Mouse (Mus musculus) lung, postnatal 14 days (tissue): ENCODE results near the gene Safb.
A peak's percentile ranks its signal among the peaks of the same experiment; 100 is the strongest.
"Not testable (repeated sequence)": the region's sequence is repeated elsewhere in the genome, so short reads cannot be mapped to it uniquely, and the experiment has no call there.

Experiments
- DNase-seq: peaks from one replicate; pipeline ENCODE4 v3.0.0; 2021

The Safb gene

GRCm38 (mm10) chr17:56611861-56612564 lies 27.4 kb downstream of the Safb start:
- DNase-seq: peak; percentile 55

DNA sequence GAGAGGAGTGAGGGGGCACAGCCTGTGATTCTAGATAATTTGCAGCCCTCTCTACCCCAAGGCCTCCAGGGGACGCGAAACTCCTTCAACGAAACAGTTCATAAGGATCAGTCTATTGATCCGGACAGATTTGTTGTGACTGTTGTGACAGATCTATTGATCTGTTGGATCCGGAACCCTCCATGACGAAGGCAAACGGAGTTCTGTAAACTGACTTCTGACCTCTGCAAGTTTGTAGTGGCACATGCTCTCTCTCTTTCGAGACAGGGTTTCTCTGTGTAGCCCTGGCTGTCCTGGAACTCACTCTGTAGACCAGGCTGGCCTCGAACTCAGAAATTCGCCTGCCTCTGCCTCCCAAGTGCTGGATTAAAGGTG lies 27.9 kb downstream of the Safb start:
- not testable (repeated sequence) for DNase-seq

DNA sequence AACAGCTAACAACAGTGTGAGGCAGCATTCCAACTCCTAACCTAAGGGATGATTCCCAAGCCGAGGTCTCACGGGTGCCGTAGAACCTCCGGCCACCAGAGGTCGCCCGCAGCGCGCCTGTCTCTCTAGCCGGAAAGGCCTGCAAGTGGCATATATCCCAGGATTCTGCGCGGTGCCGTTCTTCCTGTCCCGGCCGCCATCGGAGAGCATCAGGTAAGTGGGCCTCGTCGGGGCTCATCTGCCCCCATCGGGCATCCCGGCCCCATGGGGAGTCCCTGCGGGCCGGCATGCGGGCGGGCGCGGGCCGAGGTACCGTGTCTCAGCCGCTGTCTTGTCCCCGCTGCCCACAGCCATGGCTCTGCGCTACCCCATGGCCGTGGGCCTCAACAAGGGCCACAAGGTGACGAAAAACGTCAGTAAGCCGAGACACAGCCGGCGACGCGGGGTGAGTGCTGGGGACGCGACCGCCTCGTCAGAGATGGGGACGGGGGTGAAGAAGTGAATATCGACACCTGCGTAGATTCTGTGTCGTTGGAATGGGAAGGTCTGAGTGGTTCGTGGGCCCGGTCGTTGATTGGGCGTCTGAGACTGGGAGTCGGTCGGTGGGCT lies 28.7 kb downstream of the Safb start, which contains the start of gene Rpl36:
Gene Rpl36 (plus strand): TSS at position 181 of the 609 bp plus-strand sequence.
- DNase-seq: peak; percentile 96

DNA sequence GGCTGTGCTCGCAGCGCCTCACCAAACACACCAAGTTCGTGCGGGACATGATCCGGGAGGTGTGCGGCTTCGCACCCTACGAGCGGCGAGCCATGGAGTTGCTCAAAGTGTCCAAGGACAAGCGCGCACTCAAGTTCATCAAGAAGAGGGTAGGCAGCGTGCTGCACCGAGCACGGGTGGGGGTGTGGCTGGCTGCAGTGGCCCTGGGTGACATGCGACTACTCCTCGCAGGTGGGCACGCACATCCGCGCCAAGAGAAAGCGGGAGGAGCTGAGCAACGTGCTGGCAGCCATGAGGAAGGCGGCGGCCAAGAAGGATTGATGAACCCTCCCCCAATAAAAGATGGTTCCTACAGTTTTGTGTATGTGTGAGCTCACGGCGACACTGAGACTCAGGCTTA lies 29.3 kb downstream of the Safb start:
- not testable (repeated sequence) for DNase-seq

GRCm38 (mm10) chr17:56614391-56615135 lies 29.9 kb downstream of the Safb start:
- no peak for DNase-seq

DNA sequence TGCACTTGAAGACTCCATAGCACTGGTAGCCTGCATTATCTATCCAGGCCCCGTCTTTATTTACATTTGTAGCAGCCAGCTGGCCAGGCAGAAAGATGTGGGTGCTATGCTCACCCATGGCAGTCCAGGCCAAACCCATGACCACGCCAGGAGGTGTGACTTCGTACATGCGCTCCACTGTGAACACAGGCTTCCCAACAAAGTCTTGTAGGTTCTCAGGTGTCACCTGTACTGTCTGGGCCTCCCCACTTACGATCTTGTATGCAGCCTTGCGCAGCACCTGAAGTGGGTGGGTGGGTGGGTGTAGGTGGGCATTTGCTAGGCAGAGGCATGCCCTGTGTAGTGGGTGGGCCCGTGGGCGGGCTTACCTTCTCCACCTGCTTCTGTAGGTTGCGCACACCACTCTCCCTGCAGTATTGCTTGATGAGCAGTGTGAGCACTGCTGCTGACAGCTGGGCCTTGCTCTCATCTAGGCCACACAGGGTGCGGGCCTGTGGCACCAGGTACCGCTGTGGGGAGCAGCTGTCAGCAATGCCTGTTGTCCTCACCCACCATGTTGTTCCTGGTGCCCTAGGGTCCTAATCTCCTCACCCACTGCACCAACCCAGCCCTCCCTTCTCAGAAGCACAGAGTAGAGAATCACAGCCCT lies 30.6 kb downstream of the Safb start:
- DNase-seq: no peak

DNA sequence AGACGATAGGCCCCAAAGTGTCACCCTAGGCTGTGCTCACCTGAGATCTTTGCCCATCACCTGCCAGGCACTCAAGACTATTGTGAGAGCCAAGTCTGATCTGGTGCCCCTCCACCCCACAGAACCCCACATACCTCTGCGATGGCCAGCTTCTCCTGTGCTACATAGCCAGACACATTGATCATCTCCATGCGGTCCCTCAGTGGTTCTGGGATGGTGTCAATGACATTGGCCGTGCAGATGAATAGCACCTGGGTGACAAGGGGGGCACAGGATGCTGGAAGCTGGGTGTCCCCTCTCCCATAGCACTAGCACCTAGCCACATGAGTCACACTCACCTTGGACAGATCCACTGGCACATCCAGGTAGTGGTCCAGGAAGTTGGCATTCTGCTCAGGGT lies 31.2 kb downstream of the Safb start:
- no peak for DNase-seq

GRCm38 (mm10) chr17:56616725-56617124 lies 32.1 kb downstream of the Safb start:
- DNase-seq: no peak

DNA sequence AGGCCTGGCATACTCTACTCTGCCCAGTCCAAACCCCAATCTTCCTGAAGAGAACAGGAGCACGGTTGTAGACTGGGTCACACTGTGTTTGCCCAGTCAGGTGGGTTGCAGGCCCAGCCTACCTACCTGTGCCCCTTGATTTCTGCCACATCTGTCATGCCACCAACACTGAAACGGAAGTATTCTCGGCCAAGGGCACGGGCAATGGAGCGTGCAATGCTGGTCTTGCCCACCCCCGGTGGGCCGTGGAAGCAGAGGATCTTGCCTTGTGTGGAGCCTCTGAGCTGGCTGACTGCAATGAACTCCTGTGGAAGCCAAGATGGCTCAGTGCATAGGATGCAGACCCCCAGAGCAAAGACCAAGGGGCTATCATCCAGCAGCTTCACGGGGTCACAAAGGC lies 33.0 kb downstream of the Safb start:
- DNase-seq: no peak

- DNase-seq: no peak
Observed at GRCm38 (mm10) chr17:56625495-56625894, 40.9 kb downstream of the Safb start.

- no peak for DNase-seq
Observed at GRCm38 (mm10) chr17:56626260-56626659, 41.6 kb downstream of the Safb start.

GRCm38 (mm10) chr17:56626754-56627470 lies 42.3 kb downstream of the Safb start, which contains the start of gene Lonp1:
Gene Lonp1 (minus strand): TSS chr17:56626887.
- peak; percentile 97 for DNase-seq

DNA sequence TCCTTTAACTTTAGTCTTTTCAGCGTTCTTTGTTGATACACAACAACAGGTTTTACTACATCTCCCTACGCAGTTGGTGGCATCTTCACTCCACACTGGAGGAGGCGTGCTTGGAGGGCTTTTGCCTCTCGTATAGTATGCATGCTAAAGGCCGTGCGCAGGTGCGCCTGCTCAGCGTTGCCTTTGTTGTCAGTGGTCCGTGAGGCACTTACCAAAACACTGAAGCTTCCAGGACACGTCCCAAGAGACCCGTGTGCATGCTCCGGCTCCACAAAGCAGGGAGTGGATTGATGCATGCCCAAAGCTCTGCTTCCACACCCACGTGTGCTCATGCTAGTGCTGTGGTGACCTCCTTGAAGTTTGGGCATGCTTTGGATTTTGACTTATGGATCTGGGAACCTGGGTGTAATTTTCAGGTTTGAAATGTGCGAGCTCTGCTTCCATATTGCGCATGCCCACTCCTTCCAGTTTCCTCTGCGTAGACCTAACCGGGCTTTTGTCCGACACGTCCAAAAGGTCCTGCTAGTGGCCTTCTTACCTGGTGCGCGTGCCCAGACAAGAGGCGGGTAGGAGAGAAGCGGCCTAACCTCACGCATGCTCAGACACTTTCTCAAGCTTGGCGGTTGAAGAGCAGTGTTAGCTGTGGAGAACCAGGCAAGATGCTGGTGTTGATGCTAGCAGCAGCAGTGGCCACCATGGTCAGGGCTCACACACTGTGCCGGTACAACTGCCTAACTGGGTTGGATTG lies 43.1 kb downstream of the Safb start, which contains the start of gene Catsperd:
Gene Catsperd (plus strand): TSS at position 614 of the 748 bp plus-strand sequence.
- no peak for DNase-seq

- not testable (repeated sequence) for DNase-seq
Observed at GRCm38 (mm10) chr17:56629800-56630781, 45.5 kb downstream of the Safb start.

GRCm38 (mm10) chr17:56631807-56632206 lies 47.2 kb downstream of the Safb start:
- DNase-seq: no peak

DNA sequence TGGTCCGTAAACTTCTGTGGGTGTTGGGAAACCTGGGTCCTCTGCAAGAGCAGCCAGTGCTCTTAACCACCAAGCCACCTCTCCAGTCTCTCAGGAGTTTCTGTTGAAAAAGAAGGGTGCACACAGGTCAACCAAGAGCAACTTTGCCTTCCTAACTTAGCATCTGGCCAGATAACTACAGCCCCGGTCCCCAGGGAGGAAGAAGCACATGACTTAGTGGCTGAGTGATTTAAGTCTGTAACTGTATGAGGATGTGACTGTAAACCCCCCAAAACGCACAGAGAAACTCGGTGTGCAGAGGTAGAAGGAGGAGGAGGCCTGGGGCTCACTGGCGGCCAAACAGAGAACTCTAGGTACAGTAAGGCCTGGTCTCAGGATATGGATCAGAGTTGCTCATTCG lies 49.4 kb downstream of the Safb start:
- no peak for DNase-seq

- no peak for DNase-seq
Observed at GRCm38 (mm10) chr17:56643237-56643636, 58.6 kb downstream of the Safb start.

GRCm38 (mm10) chr17:56647546-56647945 lies 62.9 kb downstream of the Safb start:
- DNase-seq: no peak

- DNase-seq: peak; percentile 4
Observed at GRCm38 (mm10) chr17:56651801-56652200, 67.2 kb downstream of the Safb start.

DNA sequence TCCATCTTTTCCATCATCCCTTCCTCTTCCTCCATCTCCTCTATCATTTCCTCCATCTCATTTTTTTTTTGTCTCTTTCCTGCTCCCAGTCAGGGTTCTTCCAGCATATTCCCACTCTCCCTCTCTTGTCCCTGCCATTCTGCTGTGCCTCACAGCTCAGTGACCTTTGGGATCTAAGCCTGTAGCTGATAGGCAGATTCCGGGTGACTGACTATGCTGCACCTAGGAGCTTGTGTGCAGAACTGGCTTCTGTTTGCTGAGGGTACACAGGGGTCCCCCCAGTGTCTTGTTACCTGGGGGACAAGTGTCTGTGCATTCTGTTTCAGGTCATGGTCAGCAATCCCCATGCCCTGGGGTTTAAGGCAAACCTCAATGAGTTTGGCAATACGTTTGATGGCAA lies 70.1 kb downstream of the Safb start:
- no peak for DNase-seq

DNA sequence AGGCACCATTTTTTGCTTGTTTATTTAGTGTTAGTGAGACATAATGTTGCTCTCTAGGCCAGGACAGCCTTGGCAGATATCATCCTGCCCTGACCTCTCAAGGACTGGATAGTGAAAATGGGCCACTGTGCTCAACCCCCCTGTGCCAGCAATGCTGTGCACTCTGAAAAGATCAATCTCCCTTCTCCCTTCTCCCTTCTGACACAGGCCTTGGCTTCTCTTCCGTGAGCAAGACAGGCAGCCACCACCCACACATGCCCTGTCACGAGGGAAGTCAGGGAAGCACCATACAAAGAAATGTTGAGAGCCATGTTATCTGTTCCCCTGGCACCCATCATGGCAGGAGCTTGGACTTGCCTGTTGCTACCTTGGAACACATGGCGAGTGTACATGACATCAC lies 70.7 kb downstream of the Safb start:
- no peak for DNase-seq
